Mouse (Mus musculus) neutrophil, adult 5-6 weeks (primary cell): ENCODE data around the gene Smpd1. TPM values are rescaled to one million over a fixed set of nuclear protein-coding genes. Genes with fewer than 3 reads are reported as not detected.

Source experiments
- ATAC-seq: fragments of 151-379, 151-347 bp; 2 replicates; pipeline ENCODE4 v1.8.0; 2017; ENCODE audit warnings: mild to moderate bottlenecking, moderate TSS enrichment; ENCODE audit not compliant: insufficient number of reproducible peaks, poor library complexity, low FRiP score, severe bottlenecking; ENCODE audit errors: extremely low read depth
- total RNA-seq: library from RNA; stranded (forward); fragments of 200-1000 nt; gene quantifications from 2 replicates; pipeline ENCODE4 v1.2.3, GENCODE M21; 2017

The Smpd1 gene
- total RNA-seq: 19.6 and 26.4 TPM in 2 replicates

DNA sequence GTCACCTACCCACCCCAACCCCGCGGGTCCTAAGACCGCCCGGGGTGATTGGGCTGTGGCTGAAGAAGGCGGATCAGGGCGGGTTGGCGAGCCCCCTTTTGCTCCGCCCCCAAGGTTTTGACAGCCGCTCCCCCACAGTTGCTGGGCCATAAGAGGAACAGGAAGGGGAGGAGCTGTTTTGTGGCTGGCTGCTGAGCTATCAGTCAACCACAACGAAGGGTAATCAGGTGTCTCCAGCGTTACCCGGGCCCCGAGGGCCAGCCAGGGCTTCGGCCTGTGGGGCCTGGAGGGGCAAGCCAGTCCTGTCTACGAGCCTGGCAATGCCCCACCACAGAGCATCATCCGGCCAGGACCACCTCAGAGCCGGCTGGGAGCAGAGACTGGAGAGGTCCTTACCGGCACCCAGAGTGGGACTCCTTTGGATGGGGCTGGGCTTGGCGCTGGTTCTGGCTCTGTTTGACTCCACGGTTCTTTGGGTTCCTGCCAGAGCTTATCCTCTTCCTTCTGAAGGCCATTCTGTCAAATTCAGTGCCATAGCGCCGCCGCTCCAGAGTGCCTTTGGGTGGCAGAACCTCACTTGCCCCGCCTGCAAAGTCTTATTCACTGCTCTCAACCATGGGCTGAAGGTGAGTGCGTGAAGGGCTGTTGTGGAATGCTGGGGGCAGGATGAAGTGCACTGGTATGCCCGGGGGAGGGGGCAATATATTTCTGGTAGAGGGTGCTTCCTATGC, at the start of gene Smpd1:
TSS of gene Smpd1 (plus strand) at position 149 of the 731 bp plus-strand sequence.
- peak; percentile 97 for ATAC-seq

DNA sequence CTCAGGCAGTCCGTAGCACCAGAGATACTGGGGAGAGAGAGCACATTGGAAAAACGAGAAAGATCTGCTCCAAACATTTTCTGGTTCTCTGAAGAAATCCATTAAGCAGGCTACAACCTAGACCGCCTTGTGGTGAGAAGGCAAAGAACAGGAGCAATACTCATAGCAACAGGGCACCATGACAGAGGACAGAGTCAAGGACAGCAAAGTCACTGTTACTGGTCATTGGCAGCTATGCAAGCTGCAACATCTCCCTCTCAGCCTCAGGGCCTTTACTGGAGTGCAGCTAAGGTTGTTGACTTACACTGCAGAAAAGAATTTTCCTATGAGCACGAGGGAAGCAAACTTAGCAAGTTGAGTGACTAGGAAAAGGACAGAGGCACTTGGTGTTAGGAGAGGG, 46.9 kb upstream of the Smpd1 start:
- no peak for ATAC-seq

DNA sequence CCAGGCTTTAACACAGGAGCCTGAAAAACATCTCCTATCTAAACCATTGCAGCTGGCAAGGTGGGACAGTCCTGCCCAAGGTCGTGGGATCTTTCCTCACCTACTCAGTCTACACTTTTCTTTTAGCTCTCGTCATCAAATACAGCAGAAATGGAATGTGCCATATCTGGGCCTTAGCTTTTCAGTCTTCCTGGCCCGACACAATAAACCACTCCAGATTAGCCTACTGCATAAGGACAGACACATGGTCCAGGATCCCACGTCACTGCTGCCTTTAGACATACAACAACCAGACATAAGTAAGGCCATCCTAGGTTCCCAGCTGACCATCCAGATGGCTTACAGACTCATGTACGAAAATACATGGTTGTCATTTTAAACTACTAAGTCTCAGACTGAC, 44.0 kb upstream of the Smpd1 start:
- ATAC-seq: no peak

DNA sequence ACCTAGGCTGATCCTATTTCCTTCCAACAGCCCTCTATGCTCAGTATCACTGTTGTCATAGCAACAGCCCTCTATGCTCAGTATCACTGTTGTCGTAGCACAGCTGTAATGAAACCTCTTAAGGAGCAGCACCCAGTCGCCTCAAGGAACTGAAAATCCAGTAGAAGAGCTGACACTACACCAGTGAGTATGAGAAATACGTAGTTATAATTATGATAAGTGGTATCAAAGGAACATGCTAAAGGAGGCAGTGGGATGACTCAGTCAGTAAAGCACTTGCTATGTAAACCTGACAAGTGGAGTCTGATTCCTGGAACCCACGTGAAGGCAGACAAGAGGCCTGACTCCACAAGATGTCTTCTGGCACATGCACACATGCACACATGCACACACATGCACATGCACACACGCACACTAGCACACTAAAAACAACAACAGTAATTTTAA, 40.3 kb upstream of the Smpd1 start:
- ATAC-seq: no peak

DNA sequence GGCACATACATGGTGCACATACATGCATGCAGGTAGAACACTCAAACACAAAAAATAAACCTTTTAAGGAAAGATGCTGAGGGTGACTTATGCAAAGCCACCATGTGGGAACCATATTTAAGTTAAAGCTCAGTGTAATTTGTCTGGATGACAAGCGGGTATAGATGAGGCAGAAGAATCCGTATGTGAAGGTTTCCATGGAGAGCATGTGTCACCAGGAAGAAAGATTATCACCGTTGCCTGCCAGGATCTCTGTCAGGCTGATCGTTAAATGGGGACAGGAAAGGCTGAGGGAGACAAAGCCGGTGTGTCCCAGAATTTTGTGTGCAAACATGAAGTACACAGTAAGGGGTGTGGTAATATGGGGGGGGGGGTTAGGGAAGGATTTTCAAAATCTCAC, 39.6 kb upstream of the Smpd1 start:
- ATAC-seq: no peak

DNA sequence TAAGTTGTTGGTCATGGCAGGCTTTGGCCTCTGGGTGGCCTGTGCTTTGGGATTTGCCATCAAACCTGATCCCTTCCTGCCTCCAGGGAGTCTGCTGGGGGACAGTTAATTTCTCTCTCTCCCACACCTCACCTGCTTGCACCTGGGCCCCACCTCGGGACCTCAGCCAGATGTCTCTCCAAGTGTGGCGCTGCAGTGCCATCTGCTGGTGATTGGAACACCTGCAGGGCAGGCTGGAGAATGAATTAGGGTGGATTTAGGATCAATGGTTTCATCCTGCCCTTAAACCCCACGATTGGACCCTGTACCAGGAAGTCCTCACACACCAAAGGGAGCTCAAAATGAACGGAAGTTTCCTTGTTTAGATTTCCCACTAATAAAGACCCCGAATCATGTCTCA, 39.0 kb upstream of the Smpd1 start:
- peak; percentile 77; the same call in 1 of the 2 replicates for ATAC-seq

DNA sequence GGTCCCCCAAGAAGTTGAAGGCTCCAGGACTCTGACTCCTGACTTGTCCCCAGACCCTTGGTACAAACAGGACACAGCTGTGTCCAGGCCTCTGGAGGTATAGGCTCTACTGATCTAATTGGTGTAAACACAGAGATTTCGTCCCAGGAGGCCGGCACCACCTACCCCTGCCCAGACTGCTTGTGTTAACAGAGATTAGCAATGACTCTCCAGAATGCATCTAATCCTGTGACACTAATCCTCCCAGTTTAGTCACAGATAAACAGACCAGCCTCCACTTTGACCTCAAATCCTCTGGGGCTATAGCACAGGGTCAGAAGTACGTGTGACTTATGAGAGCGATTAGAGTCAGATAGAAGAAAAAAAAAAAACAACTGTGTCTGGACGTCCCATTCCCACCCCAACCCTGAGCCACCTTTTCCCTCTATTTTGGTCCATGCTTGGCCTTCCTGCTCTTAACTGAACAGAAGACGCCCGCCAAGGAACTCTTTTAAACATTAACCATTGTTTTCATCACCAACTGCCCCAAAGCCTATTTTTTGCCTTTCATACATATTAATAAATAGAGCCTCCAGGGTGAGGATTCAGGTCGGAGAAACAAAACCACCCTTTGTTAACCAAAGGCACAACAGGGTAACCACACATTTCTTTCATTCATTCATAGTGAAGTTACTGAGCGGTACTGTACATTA, 37.3 kb upstream of the Smpd1 start:
- ATAC-seq: no peak

DNA sequence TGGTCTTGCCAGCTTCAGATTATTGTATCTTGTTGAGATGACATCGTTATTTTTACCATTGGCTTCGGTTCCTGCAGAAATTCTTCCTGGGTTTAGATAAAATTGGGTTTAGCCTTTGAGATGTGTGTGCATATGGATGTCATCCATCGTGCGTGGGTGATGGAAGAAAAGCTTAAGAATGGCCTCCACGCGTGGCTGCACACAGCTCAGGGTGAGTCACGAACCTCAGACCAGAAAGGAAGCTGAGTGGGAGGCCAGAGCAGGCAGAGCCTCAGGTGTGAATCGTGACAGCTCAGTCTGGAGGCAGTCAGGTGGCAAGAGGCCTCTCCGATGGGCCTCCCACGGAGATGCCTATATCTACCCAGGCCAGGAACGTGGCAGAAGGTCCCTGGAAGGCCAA, 34.8 kb upstream of the Smpd1 start:
- ATAC-seq: no peak

DNA sequence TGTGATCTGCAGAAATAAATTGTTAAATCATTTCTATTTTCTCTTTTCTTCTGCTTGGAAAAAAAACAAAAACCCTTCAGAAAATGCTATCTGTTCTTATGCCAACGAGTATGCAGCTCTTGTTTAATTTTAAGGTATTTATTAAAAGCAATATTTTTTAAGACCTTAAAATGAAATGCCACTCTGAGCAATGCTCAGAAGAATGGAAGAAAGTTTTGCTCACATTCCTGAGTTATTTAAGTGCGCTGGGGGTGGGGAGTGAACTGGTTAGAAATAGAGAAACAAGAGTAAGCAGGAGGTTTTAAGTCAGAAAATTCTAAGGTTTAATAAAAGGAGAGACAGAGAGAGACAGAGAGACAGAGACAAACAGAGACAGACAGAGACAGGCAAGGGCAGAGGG, 34.4 kb upstream of the Smpd1 start:
- ATAC-seq: no peak

DNA sequence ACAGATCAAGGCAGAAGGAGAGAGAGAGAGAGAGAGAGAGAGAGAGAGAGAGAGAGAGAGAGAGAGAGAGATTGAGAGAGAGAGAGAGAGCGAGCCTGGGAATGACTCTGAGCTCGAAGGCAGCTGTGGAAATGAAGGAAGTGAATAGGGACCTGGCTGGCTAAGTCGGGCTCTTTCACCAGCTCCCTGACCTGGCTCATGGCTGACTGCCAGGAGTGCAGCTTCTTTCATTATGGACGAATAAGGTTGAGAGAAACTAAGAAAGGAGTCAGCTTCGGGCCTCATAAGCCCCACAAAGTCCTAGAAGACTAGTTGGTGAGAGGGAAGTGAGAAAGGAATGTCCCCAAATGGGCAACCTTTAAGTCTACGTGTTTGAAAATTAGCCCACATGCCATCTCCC, 34.0 kb upstream of the Smpd1 start:
- ATAC-seq: no peak

DNA sequence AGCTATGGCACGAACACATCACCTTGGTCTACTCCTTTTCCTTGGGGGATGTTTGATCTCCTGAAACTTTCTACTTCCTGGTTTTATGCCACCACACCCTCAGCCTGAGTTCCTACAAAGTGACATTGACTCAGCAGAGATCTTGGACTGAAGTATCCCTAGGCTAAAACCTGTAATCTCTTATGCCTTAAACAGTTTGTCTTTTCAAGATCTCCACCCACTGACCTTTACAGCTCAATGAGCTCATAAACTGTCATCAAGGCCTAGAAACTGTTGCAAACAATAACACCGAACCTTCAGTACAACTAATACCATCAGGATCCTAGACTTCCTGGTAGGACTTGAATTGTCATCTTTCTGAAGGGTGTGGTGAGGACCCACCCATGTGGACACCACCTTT, 29.9 kb upstream of the Smpd1 start:
- no peak for ATAC-seq

DNA sequence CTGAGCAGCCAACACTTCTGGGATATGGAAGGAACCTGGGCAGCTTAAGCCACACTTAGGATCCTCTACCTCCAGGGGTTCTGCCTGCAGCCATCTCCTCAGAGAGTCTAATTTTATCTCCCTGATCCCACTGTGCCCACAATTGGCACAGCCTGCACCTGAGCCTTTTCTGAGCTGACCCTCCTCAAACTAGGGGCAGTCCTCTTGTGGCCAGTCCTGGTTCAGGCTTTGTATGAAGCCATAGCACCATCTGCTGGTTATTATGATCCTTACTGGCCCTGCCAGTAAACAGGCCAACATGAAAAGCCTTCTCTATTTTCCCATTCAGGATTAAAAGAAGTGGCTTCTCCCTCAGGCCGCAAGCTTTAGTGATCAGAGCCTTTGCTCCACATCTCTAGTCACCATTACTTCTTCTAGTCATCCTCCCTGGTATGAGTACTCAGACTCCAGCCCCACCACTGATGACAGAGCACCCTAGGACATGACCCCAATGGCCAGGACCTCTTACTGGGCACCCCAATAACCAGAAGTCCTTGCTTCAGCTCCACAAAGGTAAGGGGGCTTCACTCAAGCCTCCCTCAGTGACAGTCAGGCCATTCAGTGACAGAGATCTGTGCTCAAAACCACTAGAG, 26.7 kb upstream of the Smpd1 start:
- no peak for ATAC-seq

DNA sequence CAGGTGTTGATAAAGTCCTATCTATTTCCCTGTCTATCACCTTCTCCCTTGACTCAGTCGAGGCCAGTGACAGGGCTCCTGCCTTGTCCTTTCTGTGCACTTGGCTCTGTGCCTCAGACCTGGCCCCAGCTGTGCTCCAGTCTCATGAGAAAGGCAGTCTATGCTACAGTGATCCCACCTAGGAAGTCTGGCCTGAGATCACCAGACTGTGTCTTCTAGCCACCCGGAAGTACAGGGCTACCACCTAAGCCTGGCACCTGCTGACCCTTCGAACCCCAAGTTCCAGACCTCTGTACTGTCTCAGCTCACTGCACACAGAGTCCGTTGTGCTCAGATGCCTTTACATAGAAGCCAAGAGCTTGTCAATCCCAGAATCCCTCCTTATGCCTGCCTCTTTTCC, 26.1 kb upstream of the Smpd1 start:
- no peak for ATAC-seq

DNA sequence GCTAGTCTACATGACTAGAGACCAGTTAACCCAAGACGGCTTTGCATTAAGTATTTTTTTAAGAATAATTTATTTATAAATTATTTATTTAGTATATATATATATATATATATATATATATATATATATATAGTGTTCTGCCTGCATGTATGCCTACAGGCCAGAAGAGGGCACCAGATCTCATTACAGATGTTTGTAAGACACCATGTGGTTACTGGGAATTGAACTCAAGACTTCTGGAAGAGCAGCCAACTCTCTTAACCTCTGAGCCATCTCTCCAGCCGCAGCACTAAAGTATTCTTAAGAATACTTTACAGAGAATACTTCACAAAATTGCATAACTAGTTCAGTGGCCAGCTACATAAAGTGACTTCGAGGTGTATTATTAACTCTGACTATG, 20.0 kb upstream of the Smpd1 start:
- no peak for ATAC-seq

DNA sequence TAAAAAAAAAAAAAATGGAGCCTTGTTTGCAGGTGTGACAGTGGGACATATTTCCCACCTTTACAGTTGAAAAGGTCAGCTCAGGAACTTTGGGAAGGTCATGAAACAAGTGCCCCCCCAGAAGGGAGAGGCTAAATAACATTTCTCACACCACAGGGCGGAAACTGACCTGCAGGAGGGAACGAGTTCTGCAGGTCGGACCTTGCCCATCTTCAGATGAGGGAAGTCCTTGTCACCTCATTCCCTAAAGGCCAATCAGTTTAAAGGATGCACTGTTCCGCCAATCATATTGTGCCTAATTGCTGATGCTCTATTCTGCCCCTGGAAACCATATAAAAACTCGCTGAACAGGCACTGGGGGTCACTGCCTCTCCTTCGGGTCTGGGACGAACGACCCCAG, 8.2 kb upstream of the Smpd1 start:
- no peak for ATAC-seq

DNA sequence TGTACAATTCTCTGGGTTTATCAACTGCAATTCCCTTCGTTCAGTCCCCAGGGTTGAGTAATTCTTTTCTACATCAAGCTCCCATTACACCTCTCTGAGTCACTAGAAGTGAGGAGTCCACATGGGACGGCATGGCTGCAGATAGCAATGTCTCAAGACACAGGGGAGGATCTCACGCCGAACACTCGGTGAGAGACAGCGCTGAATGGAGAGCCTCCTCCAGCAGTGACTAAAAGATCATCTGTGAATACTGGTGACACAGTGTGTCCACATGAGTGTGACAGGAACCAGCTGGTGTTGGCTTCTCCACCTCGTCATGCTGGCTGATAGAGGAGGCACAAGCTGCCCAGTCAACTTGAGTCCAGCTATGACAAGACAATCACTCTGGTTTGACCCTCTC, 6.2 kb upstream of the Smpd1 start:
- ATAC-seq: no peak

DNA sequence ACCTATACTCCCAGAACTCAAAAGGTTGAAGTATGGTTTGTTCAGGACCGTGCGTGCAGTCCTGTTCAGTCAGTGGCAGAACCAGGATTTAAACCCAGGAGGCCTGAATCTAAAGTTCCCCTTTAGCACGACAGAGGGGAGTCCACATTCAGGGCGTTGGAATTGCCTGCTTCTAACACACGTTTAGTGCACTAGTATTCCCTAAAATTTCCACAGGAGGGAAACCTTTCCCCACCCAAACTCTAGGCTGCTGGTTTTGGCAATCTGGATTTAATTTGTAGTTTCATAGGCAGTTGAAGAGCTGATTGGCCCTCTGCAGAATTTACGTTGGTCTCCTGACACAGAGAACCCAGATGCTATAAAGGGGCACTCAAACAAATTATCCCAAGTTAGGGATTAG, 5.1 kb upstream of the Smpd1 start:
- no peak for ATAC-seq

DNA sequence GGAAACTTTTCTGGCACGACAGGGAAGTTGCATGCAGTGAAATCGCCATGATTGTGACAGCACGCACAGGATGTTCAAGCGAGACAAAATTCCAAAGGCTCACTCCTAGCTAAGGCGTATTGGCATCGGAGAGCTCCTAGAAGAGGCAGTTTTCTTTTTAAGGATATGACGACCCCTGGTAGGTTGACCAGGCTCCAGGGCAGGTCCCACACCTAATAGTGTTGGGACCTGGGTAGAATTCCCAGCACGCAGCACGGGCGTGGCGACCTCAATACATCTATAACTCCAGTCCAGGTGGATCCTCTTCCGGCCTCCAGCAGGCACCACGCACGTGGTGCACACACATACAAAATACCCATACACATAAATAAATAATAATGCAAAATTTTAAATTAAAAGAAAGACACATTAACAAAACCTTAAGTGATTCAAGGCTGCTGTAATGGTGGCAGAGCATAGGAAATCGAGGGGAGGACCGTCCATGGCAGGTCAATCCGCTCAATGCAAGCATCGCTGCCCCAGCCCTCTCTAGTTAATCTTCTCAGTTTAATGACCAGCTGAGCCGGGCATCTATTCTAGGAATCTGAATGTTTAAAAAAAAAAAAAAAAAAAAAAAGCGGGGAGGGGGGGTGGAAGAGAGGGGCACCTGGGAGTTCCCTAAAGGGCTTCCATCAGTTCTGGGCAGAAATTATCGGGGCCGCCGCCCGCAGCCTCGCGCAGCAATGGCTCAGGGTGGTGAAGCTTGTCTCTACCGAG, 526 bp upstream of the Smpd1 start:
- ATAC-seq: no peak

DNA sequence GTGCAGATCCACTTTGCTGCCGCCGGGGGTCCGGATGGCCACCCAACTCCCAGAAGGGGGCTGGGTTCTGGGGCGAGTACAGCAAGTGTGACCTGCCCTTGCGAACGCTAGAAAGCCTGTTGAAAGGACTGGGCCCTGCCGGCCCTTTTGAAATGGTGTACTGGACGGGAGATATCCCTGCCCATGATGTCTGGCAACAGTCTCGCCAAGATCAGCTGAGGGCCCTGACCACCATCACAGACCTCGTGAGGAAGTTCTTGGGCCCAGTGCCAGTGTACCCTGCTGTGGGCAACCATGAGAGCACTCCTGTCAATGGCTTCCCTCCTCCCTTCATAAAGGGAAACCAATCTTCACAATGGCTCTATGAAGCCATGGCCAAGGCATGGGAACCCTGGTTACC, 1.4 kb downstream of the Smpd1 start:
- ATAC-seq: no peak

DNA sequence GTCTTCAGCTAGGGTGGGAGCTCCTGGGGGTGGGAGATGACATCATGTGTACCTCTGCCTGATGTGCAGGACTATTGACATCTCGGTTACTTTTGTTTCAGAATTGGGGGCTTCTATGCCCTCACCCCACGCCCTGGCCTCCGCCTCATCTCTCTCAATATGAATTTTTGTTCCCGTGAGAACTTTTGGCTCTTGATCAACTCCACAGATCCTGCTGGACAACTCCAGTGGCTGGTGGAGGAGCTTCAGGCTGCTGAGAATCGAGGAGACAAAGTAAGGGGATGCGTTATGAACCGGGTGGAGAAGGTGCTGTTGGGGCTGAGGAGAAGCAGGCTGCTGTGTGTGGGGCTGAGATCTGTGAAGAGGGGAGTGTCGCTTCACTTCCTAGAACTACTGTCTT, 2.2 kb downstream of the Smpd1 start:
- no peak for ATAC-seq
